Mouse (Mus musculus) ES-Bruce4 (cell line): ENCODE measurements around the gene Ywhah.

ENCODE experiments used
- CTCF ChIP-seq: IDR thresholded peaks from one replicate; pipeline ENCODE4 v1.8.1; 2011; ENCODE audit warnings: low read depth, low read length
- POLR2A ChIP-seq: IDR thresholded peaks from one replicate; pipeline ENCODE4 v1.8.1; 2011; ENCODE audit warnings: low read length; ENCODE audit not compliant: insufficient read depth

DNA sequence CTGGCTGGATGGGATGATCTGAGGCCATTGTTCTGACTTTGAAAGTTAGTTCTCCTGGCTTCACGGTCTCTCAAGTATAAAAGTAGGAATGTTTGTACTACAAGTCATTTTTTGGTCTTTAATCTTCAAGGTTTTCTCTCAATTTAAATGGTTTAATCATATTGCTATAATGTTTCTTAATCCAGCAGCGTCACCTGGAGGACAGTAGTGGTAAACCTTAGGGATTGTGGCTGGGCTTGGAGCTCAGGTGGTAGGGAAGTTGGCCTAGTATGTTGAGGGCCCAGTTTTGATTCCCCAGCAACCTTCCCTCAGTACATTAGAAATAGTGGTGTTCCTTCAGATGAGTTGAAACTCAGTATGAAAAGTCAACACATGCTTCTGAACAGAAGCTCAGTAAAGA, 3.0 kb downstream of the Ywhah start:
- no peak for TF ChIP-seq POLR2A
- peak; percentile 20 for TF ChIP-seq CTCF
